Mouse (Mus musculus) CH12.LX (cell line): ENCODE measurements around the gene Map3k12. TPM values are rescaled to one million over a fixed set of nuclear protein-coding genes. Genes with fewer than 3 reads are reported as not detected.

Source experiments
- DNase-seq: peaks from one replicate; pipeline ENCODE4 v3.0.0-alpha.2; 2013; ENCODE audit errors: extremely low read depth
- H3K27ac ChIP-seq: 2 replicates; pipeline ENCODE4 v1.5.1; 2012; ENCODE audit warnings: low read depth, mild to moderate bottlenecking, control low read depth, moderate library complexity; ENCODE audit not compliant: insufficient read depth
- H3K27me3 ChIP-seq: replicated peaks from 2 replicates; pipeline ENCODE3; 2012; ENCODE audit warnings: inconsistent platforms
- H3K36me3 ChIP-seq, 2 experiments: replicated peaks in 1 of 2; 2 replicates each; pipeline versions ENCODE3 to v1.6.1; 2012; ENCODE audit warnings: inconsistent platforms in 1 of 2, low read length in 1 of 2, mild to moderate bottlenecking in 1 of 2, mixed read lengths in 1 of 2, moderate library complexity in 1 of 2; ENCODE audit not compliant: control insufficient read depth in 1 of 2, insufficient read depth in 1 of 2
- H3K4me1 ChIP-seq, 2 experiments: 2 replicates each; pipeline ENCODE4 v1.6.1; 2012; ENCODE audit warnings: inconsistent platforms in 1 of 2, moderate library complexity in 1 of 2; ENCODE audit not compliant: insufficient read depth in 2 of 2, control insufficient read depth in 1 of 2
- H3K4me2 ChIP-seq: 2 replicates; pipeline ENCODE4 v1.6.1; 2012; ENCODE audit warnings: low read depth, mild to moderate bottlenecking, control low read depth; ENCODE audit not compliant: poor library complexity, insufficient read depth, severe bottlenecking
- H3K4me3 ChIP-seq, 3 experiments: fragments of 150-350 bp in 1 of 3; sonication (generic) in 1 of 3; replicated peaks in 1 of 3; 2 replicates each; pipeline versions ENCODE3 to v1.5.1; 2011 to 2012; ENCODE audit warnings: low read depth in 2 of 3, low read length in 2 of 3, mild to moderate bottlenecking in 2 of 3, moderate library complexity in 2 of 3, control low read depth in 1 of 3, improper control_type of control experiment in 1 of 3, inconsistent platforms in 1 of 3, mixed read lengths in 1 of 3; ENCODE audit not compliant: poor library complexity in 1 of 3
- H3K79me2 ChIP-seq: replicated peaks from 2 replicates; pipeline ENCODE4 v1.6.1; 2012; ENCODE audit warnings: mild to moderate bottlenecking, moderate library complexity; ENCODE audit not compliant: control insufficient read depth, poor library complexity, insufficient read depth, severe bottlenecking; ENCODE audit errors: extremely low read depth
- H3K9ac ChIP-seq: 2 replicates; pipeline ENCODE4 v1.6.1; 2012; ENCODE audit warnings: low read depth, mild to moderate bottlenecking, control low read depth, moderate library complexity; ENCODE audit not compliant: insufficient read depth
- H3K9me3 ChIP-seq: replicated peaks from 2 replicates; pipeline ENCODE3; 2012; ENCODE audit warnings: low read length, inconsistent platforms, mixed read lengths
- CHD2 ChIP-seq: IDR thresholded peaks from 2 replicates; pipeline ENCODE4 v1.6.1; 2011; ENCODE audit warnings: low read length, improper control_type of control experiment
- CTCF ChIP-seq, 2 experiments: IDR thresholded peaks in 1 of 2; conservative IDR thresholded peaks in 1 of 2; 2 replicates each; pipeline ENCODE4 v1.5.1; 2011 to 2012; ENCODE audit warnings: low read depth in 2 of 2, low read length in 2 of 2, improper control_type of control experiment in 1 of 2, inconsistent platforms in 1 of 2, mild to moderate bottlenecking in 1 of 2, moderate library complexity in 1 of 2
- E2F4 ChIP-seq: IDR thresholded peaks from 2 replicates; pipeline ENCODE4 v1.6.1; 2011; ENCODE audit warnings: low read depth, low read length, improper control_type of control experiment; ENCODE audit not compliant: insufficient replicate concordance
- ELF1 ChIP-seq: IDR thresholded peaks from 2 replicates; pipeline ENCODE4 v1.6.1; 2014; ENCODE audit warnings: low read depth, mild to moderate bottlenecking, inconsistent platforms, low read length, improper control_type of control experiment
- EP300 ChIP-seq: IDR thresholded peaks from 2 replicates; pipeline ENCODE4 v1.6.1; 2011; ENCODE audit warnings: low read length, improper control_type of control experiment
- ETS1 ChIP-seq: conservative IDR thresholded peaks from 2 replicates; pipeline ENCODE4 v1.6.1; 2012; ENCODE audit warnings: low read depth, mild to moderate bottlenecking, inconsistent platforms, low read length, improper control_type of control experiment, moderate library complexity
- GABPA ChIP-seq: IDR thresholded peaks from 2 replicates; pipeline ENCODE4 v1.6.1; 2012; ENCODE audit warnings: low read depth, low read length, improper control_type of control experiment, inconsistent platforms; ENCODE audit not compliant: insufficient replicate concordance
- IRF4 ChIP-seq: IDR thresholded peaks from 2 replicates; pipeline ENCODE4 v1.6.1; 2014; ENCODE audit warnings: low read depth, mild to moderate bottlenecking, inconsistent platforms, low read length, improper control_type of control experiment
- JUN ChIP-seq: IDR thresholded peaks from 2 replicates; pipeline ENCODE4 v1.6.1; 2011; ENCODE audit warnings: low read depth, mild to moderate bottlenecking, low read length, improper control_type of control experiment, moderate library complexity; ENCODE audit not compliant: insufficient read depth
- KAT2A ChIP-seq: IDR thresholded peaks from 2 replicates; pipeline ENCODE4 v1.6.1; 2012; ENCODE audit warnings: low read length, improper control_type of control experiment, inconsistent platforms; ENCODE audit not compliant: insufficient replicate concordance
- MXI1 ChIP-seq: IDR thresholded peaks from 2 replicates; pipeline ENCODE4 v1.6.1; 2011; ENCODE audit warnings: mild to moderate bottlenecking, low read depth, low read length, improper control_type of control experiment
- NELFE ChIP-seq: IDR thresholded peaks from 2 replicates; pipeline ENCODE4 v1.6.1; 2011; ENCODE audit warnings: low read depth, low read length, improper control_type of control experiment
- PAX5 ChIP-seq: IDR thresholded peaks from 2 replicates; pipeline ENCODE4 v1.6.1; 2012; ENCODE audit warnings: low read length, inconsistent platforms, mixed read lengths
- POLR2AphosphoS2 ChIP-seq: IDR thresholded peaks from 2 replicates; pipeline ENCODE4 v1.6.1; 2011; ENCODE audit warnings: low read depth, low read length, improper control_type of control experiment
- RAD21 ChIP-seq: IDR thresholded peaks from 2 replicates; pipeline ENCODE4 v1.6.1; 2011; ENCODE audit warnings: low read depth, mild to moderate bottlenecking, low read length, improper control_type of control experiment, moderate library complexity
- SMC3 ChIP-seq: IDR thresholded peaks from 2 replicates; pipeline ENCODE4 v1.6.1; 2011; ENCODE audit warnings: low read depth, low read length, improper control_type of control experiment
- TBP ChIP-seq: conservative IDR thresholded peaks from 2 replicates; pipeline ENCODE4 v1.6.1; 2011; ENCODE audit warnings: low read depth, low read length, improper control_type of control experiment
- USF2 ChIP-seq: conservative IDR thresholded peaks from 2 replicates; pipeline ENCODE4 v1.6.1; 2011; ENCODE audit warnings: low read depth, low read length, improper control_type of control experiment
- ZKSCAN1 ChIP-seq: IDR thresholded peaks from 2 replicates; pipeline ENCODE4 v1.6.1; 2012; ENCODE audit warnings: low read depth, inconsistent platforms, low read length, improper control_type of control experiment, borderline replicate concordance
- ZNF384 ChIP-seq: IDR thresholded peaks from 2 replicates; pipeline ENCODE4 v1.6.1; 2012; ENCODE audit warnings: low read depth, low read length, improper control_type of control experiment, inconsistent platforms
- dilution Hi-C: fragments of 300-500 bp; cut with MboI; formaldehyde crosslinking; loops from 2 replicates; pipeline ENCODE4 v1.14.3; 2020; ENCODE audit warnings: low sequenced_read_pairs; ENCODE audit not compliant: extremely low pct_unique_long_range_greater_than_20kb, extremely low pct_ligation_motif_present
- in situ Hi-C: fragments of 300-500 bp; cut with MboI; formaldehyde crosslinking; loops from 3 replicates; pipeline ENCODE4 v1.14.3; 2019; ENCODE audit warnings: low sequenced_read_pairs, low pct_ligation_motif_present, low pct_unique_long_range_greater_than_20kb, mixed read lengths
- polyA plus RNA-seq: library from polyadenylated mRNA; unstranded; fragments of >175 nt; gene quantifications from 2 replicates; pipeline ENCODE4 v1.2.1, GENCODE M21; 2012; ENCODE audit warnings: low read depth; ENCODE audit not compliant: insufficient read length
- total RNA-seq, 2 experiments: library from RNA; depleted of rRNA; stranded (reverse); fragments of 300-350 nt in 1 of 2; fragments of >200 nt in 1 of 2; gene quantifications; 2 replicates each; pipeline ENCODE4 v1.2.3; 2012 to 2014

Map3k12 gene
- total and polyA plus RNA-seq, 3 experiments = 1.5 to 3.0 (median 2.3) TPM

- no peak for DNase-seq
- in situ Hi-C loops = no loop called here
- no peaks in the 10 kb centered on the region for H3K27me3 ChIP-seq
- peaks cover 75 to 97% of the 10 kb centered on the region in 2 experiments for H3K36me3 ChIP-seq
- H3K79me2 ChIP-seq = peaks cover 24% of the 10 kb centered on the region
- dilution Hi-C loops = no loop called here
- H3K9me3 ChIP-seq = no peaks in the 10 kb centered on the region
- H3K4me2 ChIP-seq = no peak overlapping the region
- no peak overlapping the region for H3K9ac ChIP-seq
- no peak overlapping the region for H3K27ac ChIP-seq
- no peak overlapping the region for H3K4me3 ChIP-seq
- no peak for TF ChIP-seq CHD2
- TF ChIP-seq MXI1 = no peak
- TF ChIP-seq ETS1 = no peak
- no peak for TF ChIP-seq ZKSCAN1
- no peak for TF ChIP-seq NELFE
- no peak for TF ChIP-seq TBP
- TF ChIP-seq, all 38 proteins: peak for 0
- H3K4me1 ChIP-seq = peaks cover 0 to 2% of the 10 kb centered on the region in 2 experiments; a peak in 1 of 4 replicates
Measured at GRCm38 (mm10) chr15:102498322-102498721, 18.5 kb downstream of the Map3k12 start.

GRCm38 (mm10) chr15:102487664-102488063 lies 29.2 kb downstream of the Map3k12 start:
- DNase-seq = no peak
- no peaks in the 10 kb centered on the region for H3K4me1 ChIP-seq
- in situ Hi-C loops (no loop called here), dilution Hi-C loops (no loop called here)
- peaks cover 36% of the 10 kb centered on the region for H3K79me2 ChIP-seq
- no peak overlapping the region for H3K4me3 ChIP-seq
- H3K9ac ChIP-seq = no peak overlapping the region
- H3K36me3 ChIP-seq = peaks cover 66 to 99% of the 10 kb centered on the region in 2 experiments
- TF ChIP-seq POLR2AphosphoS2 = no peak
- no peak for TF ChIP-seq JUN
- no peak for TF ChIP-seq TBP
- TF ChIP-seq NELFE = no peak
- TF ChIP-seq CTCF (conservative IDR thresholded peaks at IDR 0.05 in 1 of 2, IDR thresholded peaks at IDR 0.05 in 1 of 2; ENCODE audit: low read depth in 2 of 2, low read length in 2 of 2) = no peak
- no peak for TF ChIP-seq E2F4
- TF ChIP-seq USF2 = no peak
- no peak for TF ChIP-seq IRF4
- TF ChIP-seq GABPA = no peak
- no peak for TF ChIP-seq ELF1
- TF ChIP-seq ZKSCAN1 = no peak
- TF ChIP-seq PAX5 = no peak
- TF ChIP-seq ZNF384 = no peak
- no peak for TF ChIP-seq EP300
- TF ChIP-seq SMC3 = no peak
- TF ChIP-seq RAD21 = no peak
- TF ChIP-seq ETS1 = no peak
- no peak for TF ChIP-seq KAT2A
- no peak overlapping the region for H3K27ac ChIP-seq
- no peaks in the 10 kb centered on the region for H3K27me3 ChIP-seq
- no peak overlapping the region for H3K4me2 ChIP-seq
- no peaks in the 10 kb centered on the region for H3K9me3 ChIP-seq
